Mouse (Mus musculus): Measurements from ENCODE around the gene Gimap1. TPM values are rescaled to one million over a fixed set of nuclear protein-coding genes. Genes with fewer than 3 reads are reported as not detected.

The Gimap1 gene
- 7.0 and 7.7 TPM in 2 replicates for polyA plus RNA-seq (2012; rRNA removed; ENCODE audit: low replicate concordance)

DNA sequence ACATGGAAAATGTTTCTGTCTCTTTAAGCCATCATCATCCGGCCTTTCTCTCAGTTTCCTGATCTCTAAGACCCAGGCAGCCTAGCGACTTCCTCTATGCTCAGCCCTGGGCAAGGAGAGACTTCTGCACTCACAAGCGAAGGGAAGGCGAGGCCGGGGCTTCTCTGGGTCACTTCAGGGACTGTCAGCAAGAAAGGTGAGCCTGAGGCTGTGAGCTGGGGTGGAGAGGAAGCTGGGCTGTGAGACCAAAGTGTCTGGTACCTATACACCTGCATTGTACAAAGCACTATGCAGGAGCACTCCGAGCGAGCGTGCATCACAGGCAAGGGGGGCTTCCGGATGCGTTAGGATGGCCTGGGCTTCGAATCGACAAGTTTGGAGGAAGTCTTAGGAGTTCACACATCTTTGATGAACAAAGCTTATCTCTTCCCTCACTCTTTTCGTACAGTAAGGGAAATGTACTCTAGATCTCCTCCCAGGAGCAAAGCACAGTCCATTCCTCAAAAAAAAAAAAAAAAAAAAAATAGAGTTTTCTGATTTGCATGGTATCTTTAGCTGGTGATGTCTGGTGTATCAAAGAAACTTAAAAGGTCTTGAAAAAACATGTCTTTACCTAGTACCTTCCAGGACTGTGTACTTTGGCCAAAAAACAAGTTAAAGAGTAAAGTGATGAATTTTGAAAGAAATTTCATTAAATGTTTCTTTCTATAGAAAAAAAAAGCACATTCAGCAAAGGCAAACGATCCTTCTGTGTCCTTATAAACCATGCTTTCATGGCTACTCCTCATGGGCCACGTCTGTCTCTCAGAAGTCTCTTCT lies at the start of gene Gimap1:
Gene Gimap1, plus strand, starts transcription at position 94 of the 819 bp plus-strand sequence.

GRCm38 (mm10) chr6:48718455-48718854 lies 20.4 kb upstream of the Gimap1 start, which contains the start of the genes Gm28053 and Gimap7:
Gene Gm28053 (plus strand): TSS chr6:48718607.
Gene Gimap7 (plus strand): TSS chr6:48718621.

DNA sequence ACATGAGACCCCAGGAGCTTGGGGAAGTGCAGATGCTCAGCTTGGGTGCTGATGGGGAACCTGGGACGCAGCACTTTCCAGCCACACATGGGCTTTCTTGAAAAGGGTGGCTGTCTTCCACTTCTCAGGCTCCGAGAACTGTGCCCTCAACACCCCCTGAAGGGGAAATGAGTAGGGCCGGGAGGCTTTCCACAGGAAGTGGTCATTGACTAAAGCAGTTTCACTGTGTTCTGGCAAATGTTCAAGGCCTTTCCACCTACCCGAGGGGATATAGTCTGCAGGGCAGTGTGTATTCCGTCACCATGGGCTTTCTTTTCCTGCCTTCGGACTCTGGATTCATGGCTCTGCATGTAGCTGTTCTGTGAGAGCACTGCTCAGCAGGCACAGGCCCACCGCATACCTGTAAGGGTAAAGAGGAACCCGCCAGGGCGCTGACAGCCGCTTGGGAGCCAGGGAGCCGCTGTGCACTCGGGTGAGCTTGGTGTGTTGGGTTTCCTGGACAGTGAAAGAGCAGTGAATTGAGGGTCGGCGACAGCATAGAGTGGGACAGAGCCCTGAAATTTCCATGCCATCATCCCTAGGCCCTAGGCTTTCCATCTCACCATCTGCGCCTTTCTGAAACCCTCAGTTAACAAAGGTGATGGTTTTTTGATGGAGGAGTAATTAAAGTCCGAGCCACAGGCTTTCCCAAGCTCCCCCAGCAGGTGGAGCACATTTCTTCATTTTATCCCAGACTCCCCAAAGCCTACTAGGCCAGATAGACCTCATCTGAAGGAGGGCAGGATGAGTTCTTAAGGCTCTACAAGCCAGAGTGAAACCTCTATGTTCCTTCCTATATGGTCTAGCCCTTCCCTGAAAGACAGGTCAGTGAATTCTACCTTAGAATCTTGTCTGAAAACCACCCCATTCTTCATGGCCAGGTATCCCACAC lies 7.4 kb downstream of the Gimap1 start, which contains the start of gene Gimap5:
Gene Gimap5, plus strand, starts transcription at position 239 of the 931 bp plus-strand sequence.

GRCm38 (mm10) chr6:48770696-48771095 lies 31.8 kb downstream of the Gimap1 start, which contains the start of gene Gimap3:
Gene Gimap3 (minus strand): TSS chr6:48770851.

Other genes starting within 250 kb of the Gimap1 start
- 42.6 and 79.5 TPM in 2 replicates for gene Atp6v0e2, start 201.4 kb upstream of the Gimap1 start, polyA plus RNA-seq (2012; rRNA removed; ENCODE audit: low replicate concordance)
- 23.2 and 24.6 TPM in 2 replicates for gene Lrrc61, start 184.3 kb upstream of the Gimap1 start, polyA plus RNA-seq (2012; rRNA removed; ENCODE audit: low replicate concordance)
- 338 and 562 TPM in 2 replicates for gene Rarres2, start 166.3 kb upstream of the Gimap1 start, polyA plus RNA-seq (2012; rRNA removed; ENCODE audit: low replicate concordance)
- gene Gm45021, start 149.4 kb upstream of the Gimap1 start, polyA plus RNA-seq (2012; rRNA removed; ENCODE audit: low replicate concordance), result not detected in 2 replicates
- gene Repin1, start 145.2 kb upstream of the Gimap1 start, polyA plus RNA-seq (2012; rRNA removed; ENCODE audit: low replicate concordance), result 36.2 and 55.2 TPM in 2 replicates
- 0.68 TPM in 1 of 2 replicates, not detected in the other for gene Gm44965, start 145.1 kb upstream of the Gimap1 start, polyA plus RNA-seq (2012; rRNA removed; ENCODE audit: low replicate concordance)
- gene Zfp775, start 137.0 kb upstream of the Gimap1 start, polyA plus RNA-seq (2012; rRNA removed; ENCODE audit: low replicate concordance), result 5.0 and 6.3 TPM in 2 replicates
- gene AI854703, start 112.3 kb upstream of the Gimap1 start, polyA plus RNA-seq (2012; rRNA removed; ENCODE audit: low replicate concordance), result 1.4 and 2.3 TPM in 2 replicates
- 4.7 and 9.7 TPM in 2 replicates for gene Gimap8, start 91.8 kb upstream of the Gimap1 start, polyA plus RNA-seq (2012; rRNA removed; ENCODE audit: low replicate concordance)
- 2.4 and 3.2 TPM in 2 replicates for gene Gimap9, start 62.9 kb upstream of the Gimap1 start, polyA plus RNA-seq (2012; rRNA removed; ENCODE audit: low replicate concordance)
- 22.2 and 30.2 TPM in 2 replicates for gene Gimap4, start 54.5 kb upstream of the Gimap1 start, polyA plus RNA-seq (2012; rRNA removed; ENCODE audit: low replicate concordance)
- gene Gimap6, start 30.8 kb upstream of the Gimap1 start, polyA plus RNA-seq (2012; rRNA removed; ENCODE audit: low replicate concordance), result 15.2 and 24.9 TPM in 2 replicates
- gene Gm28053, start 20.4 kb upstream of the Gimap1 start, polyA plus RNA-seq (2012; rRNA removed; ENCODE audit: low replicate concordance), result 0.73 TPM in 1 of 2 replicates, not detected in the other
- 0.70 and 0.90 TPM in 2 replicates for gene Gimap7, start 20.4 kb upstream of the Gimap1 start, polyA plus RNA-seq (2012; rRNA removed; ENCODE audit: low replicate concordance)
- gene Gimap5, start 7.1 kb downstream of the Gimap1 start, polyA plus RNA-seq (2012; rRNA removed; ENCODE audit: low replicate concordance), result 14.1 and 14.8 TPM in 2 replicates
- 5.5 and 5.7 TPM in 2 replicates for gene Gimap3, start 31.8 kb downstream of the Gimap1 start, polyA plus RNA-seq (2012; rRNA removed; ENCODE audit: low replicate concordance)
- 58.0 and 139 TPM in 2 replicates for gene Tmem176a, start 101.9 kb downstream of the Gimap1 start, polyA plus RNA-seq (2012; rRNA removed; ENCODE audit: low replicate concordance)
- 231 and 496 TPM in 2 replicates for gene Tmem176b, start 102.4 kb downstream of the Gimap1 start, polyA plus RNA-seq (2012; rRNA removed; ENCODE audit: low replicate concordance)
- 0.04 and 3.8 TPM in 2 replicates for gene Aoc1, start 133.8 kb downstream of the Gimap1 start, polyA plus RNA-seq (2012; rRNA removed; ENCODE audit: low replicate concordance)
- gene 1600015I10Rik, start 190.8 kb downstream of the Gimap1 start, polyA plus RNA-seq (2012; rRNA removed; ENCODE audit: low replicate concordance), result 0.08 and 0.33 TPM in 2 replicates
- not detected in 2 replicates for gene Doxl2, start 235.9 kb downstream of the Gimap1 start, polyA plus RNA-seq (2012; rRNA removed; ENCODE audit: low replicate concordance)
- gene Svs1, start 247.8 kb downstream of the Gimap1 start, polyA plus RNA-seq (2012; rRNA removed; ENCODE audit: low replicate concordance), result 1.4 TPM in 1 of 2 replicates, not detected in the other

All from subcutaneous adipose tissue, adult 2 months (tissue).